Comparison of ENCODE assay signal across 12 mouse cellular contexts in the genomic region with DNA sequence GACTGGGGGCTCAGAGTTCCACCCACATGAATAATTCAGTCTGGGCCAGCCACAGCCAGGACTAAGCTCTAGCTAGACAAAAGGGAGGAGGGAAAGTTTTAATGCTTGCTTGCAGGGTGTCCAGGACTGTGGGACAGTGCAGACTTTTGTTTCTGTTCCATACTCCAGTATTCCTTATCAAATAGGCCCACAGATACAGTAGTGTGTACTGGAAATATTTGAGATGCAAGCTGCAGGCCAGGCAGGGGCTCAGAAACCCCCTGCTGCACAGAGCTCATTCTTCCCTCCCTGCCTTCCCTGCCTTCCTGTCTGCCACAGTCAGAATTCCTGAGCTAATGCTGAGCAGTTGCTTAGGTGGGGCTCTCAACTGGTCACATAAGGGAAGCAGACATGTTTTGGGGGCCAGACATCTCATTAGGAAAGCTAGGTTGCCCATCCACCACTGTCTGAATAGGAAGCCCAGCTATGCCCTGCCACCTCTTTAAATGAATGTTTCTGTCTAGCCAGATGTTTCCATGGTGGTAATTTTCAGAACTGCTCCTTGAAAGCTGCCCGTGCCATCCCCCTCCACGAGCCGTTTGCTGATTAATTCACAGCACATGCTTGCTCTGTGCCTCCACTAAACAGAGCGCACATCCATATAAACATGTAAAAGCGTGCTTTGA.
DNase-seq lines count a peak whose midpoint lies in the region; ATAC-seq and TF ChIP-seq lines count a peak whose summit lies in the region.
"Had no signal": no experiment of that assay in that cellular context is flagged by ENCODE, and none has a peak within 500 bp of the region (broad histone marks: within the 10 kb centered on the region; RNA-seq: fewer than 3 reads in every experiment).

No protein-coding gene starts in this region.

- H3K9me3 ChIP-seq in heart, embryonic 15.5 days (replicated peaks): no peaks in the 10 kb centered on the region
- no peaks in the 10 kb centered on the region for H3K9me3 ChIP-seq in forebrain, embryonic 13.5 days (replicated peaks)
- no peaks in the 10 kb centered on the region for H3K9me3 ChIP-seq in limb, embryonic 10.5 days (replicated peaks)
- no peaks in the 10 kb centered on the region for H3K9me3 ChIP-seq in midbrain, postnatal 0 days (ENCODE audit: low read length)

- no peak for TF ChIP-seq POLR2A in heart, adult 2 months (IDR thresholded peaks at IDR 0.05; ENCODE audit: insufficient read depth, low read depth, low read length)

- H3K4me2 ChIP-seq in heart, embryonic 15.5 days: no peak overlapping the region
- H3K4me2 ChIP-seq in forebrain, embryonic 13.5 days: 0 out of 2 replicates have a peak overlapping the region, but pooled peaks have one; percentile 5
- H3K4me2 ChIP-seq in midbrain, postnatal 0 days (ENCODE audit: low read depth, low read length, poor library complexity, severe bottlenecking): no peak overlapping the region

- intact Hi-C loops in heart, adult 2 months (cut with DNase I): no loop called here

- H3K36me3 ChIP-seq in heart, embryonic 15.5 days: no peaks in the 10 kb centered on the region
- H3K36me3 ChIP-seq in heart, adult 2 months (ENCODE audit: control insufficient read depth, insufficient read depth, low read length): no peaks in the 10 kb centered on the region
- H3K36me3 ChIP-seq in forebrain, embryonic 13.5 days (ENCODE audit: poor library complexity, severe bottlenecking): peaks cover 22% of the 10 kb centered on the region; the same call in 1 of the 2 replicates
- H3K36me3 ChIP-seq in limb, embryonic 10.5 days: peaks cover 8% of the 10 kb centered on the region
- H3K36me3 ChIP-seq in midbrain, postnatal 0 days (ENCODE audit: insufficient read depth, low read length): 0 out of 2 replicates have a peak, but pooled peaks cover 6% of the 10 kb centered on the region

- peaks cover 28% of the 10 kb centered on the region for H3K4me1 ChIP-seq in heart, embryonic 15.5 days (replicated peaks)
- no peaks in the 10 kb centered on the region for H3K4me1 ChIP-seq in heart, adult 2 months (ENCODE audit: control insufficient read depth, insufficient read depth, low read length)
- peaks cover 21% of the 10 kb centered on the region for H3K4me1 ChIP-seq in forebrain, embryonic 13.5 days
- peaks cover 33% of the 10 kb centered on the region for H3K4me1 ChIP-seq in limb, embryonic 10.5 days
- peaks cover 6% of the 10 kb centered on the region; the same call in 1 of the 2 replicates for H3K4me1 ChIP-seq in midbrain, postnatal 0 days (ENCODE audit: insufficient read depth, low read length)

- H3K79me2 ChIP-seq in heart, adult 2 months (replicated peaks; ENCODE audit: control insufficient read depth, insufficient read depth, low read length): no peaks in the 10 kb centered on the region

- DNase-seq in heart, adult 2 months: no peak
- DNase-seq in limb, embryonic 10.5 days (ENCODE audit: low spot score): peak; percentile 46
- no peak for DNase-seq in midbrain, postnatal 0 days (ENCODE audit: low spot score)
- DNase-seq in natural killer cell, adult 2 months (ENCODE audit: low spot score in 2 of 2): no peak
- no peak for DNase-seq in layer of hippocampus, adult 9-10 months (ENCODE audit: low spot score)
- no peak for DNase-seq in adrenal gland, postnatal 14 days
- DNase-seq: cerebellum, adult 9-10 months; kidney, postnatal 14 days had no signal

- 54% methylated on average over 5 of the region's 5 CpGs for WGBS in heart, embryonic 15.5 days
- WGBS in heart, adult 2 months: 89% methylated on average over 5 of the region's 5 CpGs
- 24% methylated on average over 5 of the region's 5 CpGs for WGBS in forebrain, embryonic 13.5 days
- 45% methylated on average over 5 of the region's 5 CpGs for WGBS in limb, embryonic 10.5 days
- 16% methylated on average over 5 of the region's 5 CpGs for WGBS in midbrain, postnatal 0 days

- no peak overlapping the region for H3K9ac ChIP-seq in heart, embryonic 15.5 days
- H3K9ac ChIP-seq in heart, adult 2 months (ENCODE audit: low read depth, low read length): no peak overlapping the region
- H3K9ac ChIP-seq in forebrain, embryonic 13.5 days: peak overlapping the region; percentile 30; the same call in 1 of the 2 replicates
- H3K9ac ChIP-seq in midbrain, postnatal 0 days (replicated peaks; ENCODE audit: low read length, poor library complexity, severe bottlenecking): no peak overlapping the region

- no peaks in the 10 kb centered on the region for H3K27me3 ChIP-seq in heart, embryonic 15.5 days
- H3K27me3 ChIP-seq in heart, adult 2 months (ENCODE audit: control insufficient read depth, insufficient read depth, low read length): no peaks in the 10 kb centered on the region
- no peaks in the 10 kb centered on the region for H3K27me3 ChIP-seq in forebrain, embryonic 13.5 days
- no peaks in the 10 kb centered on the region for H3K27me3 ChIP-seq in limb, embryonic 10.5 days (ENCODE audit: low read depth, poor library complexity, severe bottlenecking)
- no peaks in the 10 kb centered on the region for H3K27me3 ChIP-seq in midbrain, postnatal 0 days (ENCODE audit: insufficient read depth, low read length)

- TF ChIP-seq EP300 in heart, adult 2 months (IDR thresholded peaks at IDR 0.05; ENCODE audit: insufficient read depth, low read depth, low read length): no peak

- no peak for TF ChIP-seq CTCF in heart, adult 2 months (IDR thresholded peaks at IDR 0.05)
- no peak for TF ChIP-seq CTCF in midbrain, postnatal 0 days (IDR thresholded peaks at IDR 0.05)

- peak overlapping the region; percentile 48 for H3K27ac ChIP-seq in heart, embryonic 15.5 days
- no peak overlapping the region for H3K27ac ChIP-seq in heart, adult 2 months
- H3K27ac ChIP-seq in forebrain, embryonic 13.5 days: peak overlapping the region; percentile 60
- peak overlapping the region; percentile 86 for H3K27ac ChIP-seq in limb, embryonic 10.5 days
- peak overlapping the region; percentile 51; the same call in 1 of the 2 replicates for H3K27ac ChIP-seq in midbrain, postnatal 0 days (ENCODE audit: low read depth, low read length)

- no peak overlapping the region for H3K4me3 ChIP-seq in heart, embryonic 15.5 days
- no peak overlapping the region for H3K4me3 ChIP-seq in heart, adult 2 months
- no peak overlapping the region for H3K4me3 ChIP-seq in forebrain, embryonic 13.5 days
- H3K4me3 ChIP-seq in limb, embryonic 10.5 days: no peak overlapping the region
- no peak overlapping the region for H3K4me3 ChIP-seq in midbrain, postnatal 0 days (ENCODE audit: low read depth, low read length)

- ATAC-seq in heart, embryonic 15.5 days (replicated peaks; ENCODE audit: insufficient number of reproducible peaks, insufficient read depth, low FRiP score, low read depth): no peak
- ATAC-seq in forebrain, embryonic 13.5 days: peak; percentile 43
- ATAC-seq in midbrain, postnatal 0 days (ENCODE audit: low FRiP score): no peak
- ATAC-seq: CD4-positive, CD25-positive, alpha-beta regulatory T cell, adult 4 months; inflammation-experienced regulatory T-cells, adult 6 months had no signal
